Comparison of ENCODE assay signal across 37 mouse cellular contexts in genomic region chr5:137882922-137883321, GRCm38 (mm10). TPM values are rescaled to one million over a fixed set of nuclear protein-coding genes. Genes with fewer than 3 reads are reported as not detected.
A peak's percentile ranks its signal among the peaks of the same experiment; 100 is the strongest.
DNase-seq lines count a peak whose midpoint lies in the region; ATAC-seq and TF ChIP-seq lines count a peak whose summit lies in the region.
"Had no signal": no experiment of that assay in that cellular context is flagged by ENCODE, and none has a peak within 500 bp of the region (broad histone marks: within the 10 kb centered on the region; RNA-seq: fewer than 3 reads in every experiment).

No protein-coding gene starts in this region.

- ATAC-seq in liver, postnatal 0 days = 0 out of 2 replicates have a peak, but pooled peaks have one; percentile 28
- no peak for ATAC-seq in liver, embryonic 11.5 days (replicated peaks; ENCODE audit: low FRiP score)
- peak; percentile 81 for ATAC-seq in common myeloid progenitor, adult 5-6 weeks (replicated peaks; ENCODE audit: low read depth, poor library complexity, severe bottlenecking)
- peak; percentile 80 for ATAC-seq in megakaryocyte progenitor cell, adult 5-6 weeks (replicated peaks; ENCODE audit: poor library complexity)
- ATAC-seq in forebrain, embryonic 13.5 days = no peak
- ATAC-seq in midbrain, postnatal 0 days (ENCODE audit: low FRiP score) = no peak
- ATAC-seq: forebrain, embryonic 15.5 days; inflammation-experienced regulatory T-cells, adult 6 months; Patski had no signal

- TF ChIP-seq CTCF in liver, postnatal 0 days (IDR thresholded peaks at IDR 0.05; ENCODE audit: low read depth) = no peak
- no peak for TF ChIP-seq CTCF in MEL (IDR thresholded peaks at IDR 0.05 in 2 of 3, conservative IDR thresholded peaks at IDR 0.05 in 1 of 3; ENCODE audit: control insufficient read depth in 1 of 3, insufficient read depth in 1 of 3, low read depth in 2 of 3, low read length in 3 of 3, poor library complexity in 1 of 3, severe bottlenecking in 1 of 3)
- TF ChIP-seq CTCF in midbrain, postnatal 0 days (IDR thresholded peaks at IDR 0.05) = no peak

- no peak for TF ChIP-seq POLR2A in MEL (IDR thresholded peaks at IDR 0.05; ENCODE audit: control insufficient read depth in 1 of 2, insufficient read depth in 1 of 2, low read depth in 1 of 2, low read length in 2 of 2, poor library complexity in 1 of 2)

- no peaks in the 10 kb centered on the region for H3K79me2 ChIP-seq in MEL (ENCODE audit: control insufficient read depth, insufficient read depth, low read length, poor library complexity)

- no peaks in the 10 kb centered on the region for H3K36me3 ChIP-seq in liver, postnatal 0 days (replicated peaks; ENCODE audit: insufficient read depth, low read length)
- no peaks in the 10 kb centered on the region for H3K36me3 ChIP-seq in liver, embryonic 11.5 days (ENCODE audit: control insufficient read depth, insufficient read depth, low read length)
- peaks cover 0 to 13% of the 10 kb centered on the region in 2 experiments; a peak in 2 of 4 replicates for H3K36me3 ChIP-seq in MEL (ENCODE audit: control insufficient read depth in 1 of 2, insufficient read depth in 2 of 2, low read length in 2 of 2)
- no peaks in the 10 kb centered on the region for H3K36me3 ChIP-seq in forebrain, embryonic 13.5 days (ENCODE audit: poor library complexity, severe bottlenecking)
- H3K36me3 ChIP-seq in midbrain, postnatal 0 days (ENCODE audit: insufficient read depth, low read length) = no peaks in the 10 kb centered on the region
- H3K36me3 ChIP-seq: embryonic facial prominence, embryonic 12.5 days; forebrain, embryonic 15.5 days; hindbrain, embryonic 10.5 days; hindbrain, embryonic 15.5 days; kidney, embryonic 15.5 days; liver, embryonic 15.5 days; midbrain, embryonic 12.5 days had no signal

- H3K9ac ChIP-seq in liver, postnatal 0 days (replicated peaks) = no peak overlapping the region
- H3K9ac ChIP-seq in liver, embryonic 11.5 days (ENCODE audit: low read depth, low read length) = no peak overlapping the region
- no peak overlapping the region for H3K9ac ChIP-seq in MEL (ENCODE audit: control insufficient read depth, low read depth, low read length, poor library complexity, severe bottlenecking)
- H3K9ac ChIP-seq in forebrain, embryonic 13.5 days = no peak overlapping the region
- no peak overlapping the region for H3K9ac ChIP-seq in midbrain, postnatal 0 days (replicated peaks; ENCODE audit: low read length, poor library complexity, severe bottlenecking)
- H3K9ac ChIP-seq: embryonic facial prominence, embryonic 12.5 days; forebrain, embryonic 15.5 days; hindbrain, embryonic 15.5 days; kidney, embryonic 15.5 days; liver, embryonic 15.5 days; midbrain, embryonic 12.5 days had no signal

- no peak overlapping the region for H3K4me3 ChIP-seq in liver, postnatal 0 days (ENCODE audit: low read depth, low read length)
- H3K4me3 ChIP-seq in liver, embryonic 11.5 days (ENCODE audit: low read depth, low read length) = no peak overlapping the region
- H3K4me3 ChIP-seq in MEL (ENCODE audit: control insufficient read depth in 1 of 2, insufficient read depth in 1 of 2, low read depth in 2 of 2, low read length in 2 of 2) = no peak overlapping the region
- H3K4me3 ChIP-seq in forebrain, embryonic 13.5 days = no peak overlapping the region
- H3K4me3 ChIP-seq in midbrain, postnatal 0 days (ENCODE audit: low read depth, low read length) = no peak overlapping the region
- H3K4me3 ChIP-seq: embryonic facial prominence, embryonic 12.5 days; forebrain, embryonic 15.5 days; hindbrain, embryonic 10.5 days; hindbrain, embryonic 15.5 days; kidney, embryonic 15.5 days; layer of hippocampus, adult 2 months; left cerebral cortex, adult 2 months; liver, embryonic 15.5 days; megakaryocyte, embryonic 14.5 days; midbrain, embryonic 12.5 days had no signal

- TF ChIP-seq RAD21 in MEL (IDR thresholded peaks at IDR 0.05; ENCODE audit: low read depth, low read length) = no peak

- TF ChIP-seq EP300 in liver, postnatal 0 days (IDR thresholded peaks at IDR 0.05; ENCODE audit: low read depth) = no peak
- TF ChIP-seq EP300 in MEL (IDR thresholded peaks at IDR 0.05; ENCODE audit: low read depth in 1 of 2, low read length in 2 of 2) = no peak; a peak in 1 of 4 replicates

- no peaks in the 10 kb centered on the region for H3K9me3 ChIP-seq in liver, postnatal 0 days (ENCODE audit: low read length)
- H3K9me3 ChIP-seq in liver, embryonic 11.5 days (ENCODE audit: control insufficient read depth, low read length) = no peaks in the 10 kb centered on the region
- H3K9me3 ChIP-seq in MEL (replicated peaks; ENCODE audit: insufficient read depth, low read length) = no peaks in the 10 kb centered on the region
- H3K9me3 ChIP-seq in forebrain, embryonic 13.5 days (replicated peaks) = no peaks in the 10 kb centered on the region
- H3K9me3 ChIP-seq in midbrain, postnatal 0 days (ENCODE audit: low read length) = no peaks in the 10 kb centered on the region
- H3K9me3 ChIP-seq: embryonic facial prominence, embryonic 12.5 days; forebrain, embryonic 15.5 days; hindbrain, embryonic 10.5 days; hindbrain, embryonic 15.5 days; kidney, embryonic 15.5 days; liver, embryonic 15.5 days; megakaryocyte, embryonic 14.5 days; midbrain, embryonic 12.5 days had no signal

- 30% methylated on average over 4 of the region's 4 CpGs for WGBS in liver, postnatal 0 days (ENCODE audit: insufficient replicate concordance)
- WGBS in liver, embryonic 11.5 days = 41% methylated on average over 4 of the region's 4 CpGs
- 83% methylated on average over 4 of the region's 4 CpGs for WGBS in forebrain, embryonic 13.5 days
- WGBS in midbrain, postnatal 0 days = 77% methylated on average over 4 of the region's 4 CpGs

- no peak overlapping the region for H3K4me2 ChIP-seq in liver, postnatal 0 days (ENCODE audit: low read depth, low read length)
- H3K4me2 ChIP-seq in liver, embryonic 11.5 days = no peak overlapping the region
- H3K4me2 ChIP-seq in forebrain, embryonic 13.5 days = no peak overlapping the region
- H3K4me2 ChIP-seq in midbrain, postnatal 0 days (ENCODE audit: low read depth, low read length, poor library complexity, severe bottlenecking) = no peak overlapping the region
- H3K4me2 ChIP-seq: embryonic facial prominence, embryonic 12.5 days; forebrain, embryonic 15.5 days; heart, embryonic 11.5 days; hindbrain, embryonic 15.5 days; kidney, embryonic 15.5 days; liver, embryonic 15.5 days; midbrain, embryonic 12.5 days had no signal

- no peak for DNase-seq in liver, postnatal 0 days
- no peak for DNase-seq in liver, embryonic 11.5 days (ENCODE audit: low spot score)
- peak; percentile 70 for DNase-seq in MEL (ENCODE audit: low read depth, low spot score)
- DNase-seq in thymus, postnatal 14 days = no peak
- no peak for DNase-seq in midbrain, postnatal 0 days (ENCODE audit: low spot score)
- DNase-seq: adrenal gland, postnatal 10 days; B cell, adult 2 months; cerebellum, adult 2 months; cerebellum, postnatal 36 days; embryo, embryonic 11 days; gastrocnemius, postnatal 25 days; heart, adult 18-20 months; kidney, adult 11 months; kidney, postnatal 25 days; lung, postnatal 10 days; thymus, adult 2 months; thymus, postnatal 4 days had no signal

- no peaks in the 10 kb centered on the region for H3K27me3 ChIP-seq in liver, postnatal 0 days (ENCODE audit: insufficient read depth, low read length)
- no peaks in the 10 kb centered on the region for H3K27me3 ChIP-seq in liver, embryonic 11.5 days (replicated peaks; ENCODE audit: control insufficient read depth, insufficient read depth, low read length)
- H3K27me3 ChIP-seq in MEL (ENCODE audit: control insufficient read depth in 1 of 2, insufficient read depth in 2 of 2, low read length in 2 of 2) = no peaks in the 10 kb centered on the region
- H3K27me3 ChIP-seq in forebrain, embryonic 13.5 days = no peaks in the 10 kb centered on the region
- H3K27me3 ChIP-seq in midbrain, postnatal 0 days (ENCODE audit: insufficient read depth, low read length) = no peaks in the 10 kb centered on the region
- H3K27me3 ChIP-seq: embryonic facial prominence, embryonic 12.5 days; forebrain, embryonic 15.5 days; hindbrain, embryonic 15.5 days; kidney, embryonic 15.5 days; liver, embryonic 15.5 days had no signal

- no peaks in the 10 kb centered on the region for H3K4me1 ChIP-seq in liver, postnatal 0 days (ENCODE audit: insufficient read depth)
- no peaks in the 10 kb centered on the region for H3K4me1 ChIP-seq in liver, embryonic 11.5 days (replicated peaks; ENCODE audit: control insufficient read depth, insufficient read depth, low read length)
- H3K4me1 ChIP-seq in MEL (ENCODE audit: control insufficient read depth in 1 of 2, insufficient read depth in 2 of 2, low read length in 2 of 2) = peaks cover 0 to 19% of the 10 kb centered on the region in 2 experiments; a peak in 2 of 4 replicates
- H3K4me1 ChIP-seq in forebrain, embryonic 13.5 days = no peaks in the 10 kb centered on the region
- H3K4me1 ChIP-seq in midbrain, postnatal 0 days (ENCODE audit: insufficient read depth, low read length) = no peaks in the 10 kb centered on the region
- H3K4me1 ChIP-seq: embryonic facial prominence, embryonic 12.5 days; forebrain, embryonic 15.5 days; hindbrain, embryonic 10.5 days; hindbrain, embryonic 15.5 days; kidney, embryonic 15.5 days; midbrain, embryonic 12.5 days had no signal

- no peak overlapping the region for H3K27ac ChIP-seq in liver, postnatal 0 days (ENCODE audit: low read depth)
- no peak overlapping the region for H3K27ac ChIP-seq in liver, embryonic 11.5 days (ENCODE audit: low read depth, low read length)
- peak overlapping the region; percentile 67; the same call in 1 of the 2 replicates for H3K27ac ChIP-seq in MEL (ENCODE audit: control insufficient read depth, low read depth, low read length)
- no peak overlapping the region for H3K27ac ChIP-seq in forebrain, embryonic 13.5 days
- no peak overlapping the region for H3K27ac ChIP-seq in midbrain, postnatal 0 days (ENCODE audit: low read depth, low read length)
- H3K27ac ChIP-seq: embryonic facial prominence, embryonic 12.5 days; forebrain, embryonic 15.5 days; hindbrain, embryonic 10.5 days; hindbrain, embryonic 15.5 days; kidney, embryonic 15.5 days; layer of hippocampus, adult 2 months; left cerebral cortex, adult 2 months; liver, embryonic 15.5 days; midbrain, embryonic 12.5 days had no signal

RNA-seq across cellular contexts. Expression of gene Pilrb2, which starts 11.3 kb away (rescaled TPM):
- polyA plus RNA-seq in liver, postnatal 0 days (2015; fragmentation: Nextera tagmentation; extraction: Ambion mirVana) = 11.6 and 13.2 TPM in 2 replicates
- 1.3 and 2.1 TPM in 2 replicates for polyA plus RNA-seq in liver, embryonic 11.5 days (2014; fragmentation: Nextera tagmentation; extraction: Ambion mirVana)
- 32.1 and 71.7 TPM in 2 replicates for total RNA-seq in MEL (2012; rRNA removed)
- polyA plus RNA-seq in MEL (2012; ENCODE audit: insufficient read depth in 1 of 2, insufficient read length in 2 of 2, low read depth in 1 of 2, low replicate concordance in 2 of 2, missing spikeins in 1 of 2) = 10 to 100 TPM in 1 of 2 experiments, not detected in 1; 25.9 TPM
- total RNA-seq in common myeloid progenitor, adult 5-6 weeks (2017) = 0.05 and 1.7 TPM in 2 replicates
- total RNA-seq in megakaryocyte progenitor cell, adult 5-6 weeks (2015) = 20.2 and 43.2 TPM in 2 replicates
- total RNA-seq in megakaryocyte progenitor cell, adult 5-6 weeks (2017) = 9.6 and 14.9 TPM in 2 replicates
- not detected in 2 replicates for polyA plus RNA-seq in forebrain, embryonic 13.5 days (2015; fragmentation: Nextera tagmentation; extraction: Ambion mirVana)
- not detected in 2 replicates for total RNA-seq in midbrain, postnatal 0 days (2014; rRNA removed)
- polyA plus RNA-seq in midbrain, postnatal 0 days (2015; fragmentation: Nextera tagmentation; extraction: Ambion mirVana) = 0.16 TPM in 1 of 2 replicates, not detected in the other
- total RNA-seq: gastrocnemius, adult 18-20 months; layer of hippocampus, adult 2 months; layer of hippocampus, postnatal 14 days; left cerebral cortex, adult 2 months; left cerebral cortex, postnatal 36 days had no signal
- polyA plus RNA-seq: forebrain, embryonic 15.5 days; hindbrain, embryonic 15.5 days; inflammation-experienced regulatory T-cells, adult 6 months; midbrain, embryonic 12.5 days; neural tube, embryonic 14.5 days; Patski had no signal

RNA-seq across cellular contexts. Expression of gene Pilrb1, which starts 25.0 kb away (rescaled TPM):
- 11.7 and 11.9 TPM in 2 replicates for polyA plus RNA-seq in liver, postnatal 0 days (2015; fragmentation: Nextera tagmentation; extraction: Ambion mirVana)
- polyA plus RNA-seq in liver, embryonic 11.5 days (2014; fragmentation: Nextera tagmentation; extraction: Ambion mirVana) = 1.5 and 1.6 TPM in 2 replicates
- 4.4 and 12.1 TPM in 2 replicates for total RNA-seq in MEL (2012; rRNA removed)
- polyA plus RNA-seq in MEL (2012; ENCODE audit: insufficient read depth in 1 of 2, insufficient read length in 2 of 2, low read depth in 1 of 2, low replicate concordance in 2 of 2, missing spikeins in 1 of 2) = 1 to 10 TPM in 1 of 2 experiments, not detected in 1; 4.5 TPM
- total RNA-seq in common myeloid progenitor, adult 5-6 weeks (2017) = 2.0 and 2.2 TPM in 2 replicates
- 15.7 and 16.8 TPM in 2 replicates for total RNA-seq in megakaryocyte progenitor cell, adult 5-6 weeks (2015)
- total RNA-seq in megakaryocyte progenitor cell, adult 5-6 weeks (2017) = 11.6 and 19.9 TPM in 2 replicates
- not detected in 2 replicates for polyA plus RNA-seq in forebrain, embryonic 13.5 days (2015; fragmentation: Nextera tagmentation; extraction: Ambion mirVana)
- not detected in 2 replicates for total RNA-seq in midbrain, postnatal 0 days (2014; rRNA removed)
- polyA plus RNA-seq in midbrain, postnatal 0 days (2015; fragmentation: Nextera tagmentation; extraction: Ambion mirVana) = not detected in 2 replicates
- total RNA-seq: layer of hippocampus, adult 2 months; layer of hippocampus, postnatal 14 days; left cerebral cortex, adult 2 months; left cerebral cortex, postnatal 36 days had no signal
- polyA plus RNA-seq: cerebellum, adult 2 months; forebrain, embryonic 15.5 days; hindbrain, embryonic 10.5 days; hindbrain, embryonic 15.5 days; midbrain, embryonic 12.5 days; neural tube, embryonic 14.5 days; Patski had no signal

RNA-seq across cellular contexts. Expression of gene Cyp3a13, which starts 38.5 kb away (rescaled TPM):
- polyA plus RNA-seq in liver, postnatal 0 days (2015; fragmentation: Nextera tagmentation; extraction: Ambion mirVana) = 81.3 and 89.1 TPM in 2 replicates
- polyA plus RNA-seq in liver, embryonic 11.5 days (2014; fragmentation: Nextera tagmentation; extraction: Ambion mirVana) = 0.79 and 0.95 TPM in 2 replicates
- total RNA-seq in MEL (2012; rRNA removed) = not detected in 2 replicates
- not detected for polyA plus RNA-seq in MEL (2012; ENCODE audit: insufficient read depth in 1 of 2, insufficient read length in 2 of 2, low read depth in 1 of 2, low replicate concordance in 2 of 2, missing spikeins in 1 of 2)
- total RNA-seq in common myeloid progenitor, adult 5-6 weeks (2017) = not detected in 2 replicates
- total RNA-seq in megakaryocyte progenitor cell, adult 5-6 weeks (2015) = not detected in 2 replicates
- total RNA-seq in megakaryocyte progenitor cell, adult 5-6 weeks (2017) = not detected in 2 replicates
- not detected in 2 replicates for polyA plus RNA-seq in forebrain, embryonic 13.5 days (2015; fragmentation: Nextera tagmentation; extraction: Ambion mirVana)
- total RNA-seq in midbrain, postnatal 0 days (2014; rRNA removed) = not detected in 2 replicates
- polyA plus RNA-seq in midbrain, postnatal 0 days (2015; fragmentation: Nextera tagmentation; extraction: Ambion mirVana) = not detected in 2 replicates
- polyA plus RNA-seq: embryonic facial prominence, embryonic 12.5 days; forebrain, embryonic 15.5 days; hindbrain, embryonic 10.5 days; hindbrain, embryonic 15.5 days; inflammation-experienced regulatory T-cells, adult 6 months; midbrain, embryonic 12.5 days; neural tube, embryonic 14.5 days had no signal

RNA-seq across cellular contexts. Expression of gene Pilra, which starts 46.8 kb away (rescaled TPM):
- 8.7 and 12.1 TPM in 2 replicates for polyA plus RNA-seq in liver, postnatal 0 days (2015; fragmentation: Nextera tagmentation; extraction: Ambion mirVana)
- polyA plus RNA-seq in liver, embryonic 11.5 days (2014; fragmentation: Nextera tagmentation; extraction: Ambion mirVana) = 1.3 and 1.5 TPM in 2 replicates
- total RNA-seq in MEL (2012; rRNA removed) = 0.36 and 1.5 TPM in 2 replicates
- under 1 TPM in 1 of 2 experiments, not detected in 1; 0.89 TPM for polyA plus RNA-seq in MEL (2012; ENCODE audit: insufficient read depth in 1 of 2, insufficient read length in 2 of 2, low read depth in 1 of 2, low replicate concordance in 2 of 2, missing spikeins in 1 of 2)
- 0.69 and 2.1 TPM in 2 replicates for total RNA-seq in common myeloid progenitor, adult 5-6 weeks (2017)
- 6.8 and 10.5 TPM in 2 replicates for total RNA-seq in megakaryocyte progenitor cell, adult 5-6 weeks (2015)
- 6.7 and 6.9 TPM in 2 replicates for total RNA-seq in megakaryocyte progenitor cell, adult 5-6 weeks (2017)
- 0.43 and 1.3 TPM in 2 replicates for polyA plus RNA-seq in forebrain, embryonic 13.5 days (2015; fragmentation: Nextera tagmentation; extraction: Ambion mirVana)
- total RNA-seq in midbrain, postnatal 0 days (2014; rRNA removed) = not detected in 2 replicates
- 0.09 and 0.29 TPM in 2 replicates for polyA plus RNA-seq in midbrain, postnatal 0 days (2015; fragmentation: Nextera tagmentation; extraction: Ambion mirVana)
- polyA plus RNA-seq: neural tube, embryonic 14.5 days had no signal

Comparison
In these comparisons a context has a peak if more than half of its experiments do, and no peak if none do; other contexts are left out.
1. ATAC-seq: peak in liver, postnatal 0 days (single experiment), common myeloid progenitor, adult 5-6 weeks (single experiment) and megakaryocyte progenitor cell, adult 5-6 weeks (single experiment); none in liver, embryonic 11.5 days (single experiment), forebrain, embryonic 13.5 days (single experiment) and midbrain, postnatal 0 days (single experiment).
2. RNA of gene Cyp3a13, which starts 38.5 kb away (polyA plus RNA-seq): 81.3 to 89.1 TPM in liver, postnatal 0 days; 0.79 to 0.95 TPM in liver, embryonic 11.5 days, not detected in forebrain, embryonic 13.5 days, not detected in midbrain, postnatal 0 days and not detected in MEL; every median in the first group is over 10 times any median in the second.